24 mouse cellular contexts compared by ENCODE assay signal in genomic region chr15:78715856-78716255, GRCm38 (mm10). TPM values are rescaled to one million over a fixed set of nuclear protein-coding genes. Genes with fewer than 3 reads are reported as not detected.
DNase-seq lines count a peak whose midpoint lies in the region; ATAC-seq and TF ChIP-seq lines count a peak whose summit lies in the region.
"Had no signal": no experiment of that assay in that cellular context is flagged by ENCODE, and none has a peak within 500 bp of the region (broad histone marks: within the 10 kb centered on the region; RNA-seq: fewer than 3 reads in every experiment).

No protein-coding gene starts in this region.

- peak overlapping the region; percentile 6; the same call in 1 of the 2 replicates for H3K4me2 ChIP-seq in forebrain, embryonic 16.5 days (ENCODE audit: low read length)
- H3K4me2 ChIP-seq in forebrain, embryonic 14.5 days (ENCODE audit: low read length): no peak overlapping the region
- no peak overlapping the region for H3K4me2 ChIP-seq in liver, postnatal 0 days (ENCODE audit: low read depth, low read length)
- H3K4me2 ChIP-seq in liver, embryonic 11.5 days: no peak overlapping the region
- H3K4me2 ChIP-seq in midbrain, postnatal 0 days (ENCODE audit: low read depth, low read length, poor library complexity, severe bottlenecking): peak overlapping the region; percentile 86
- H3K4me2 ChIP-seq: heart, embryonic 13.5 days; kidney, embryonic 15.5 days; limb, embryonic 15.5 days had no signal

- intact Hi-C loops in heart, postnatal 25 days (cut with DNase I): no loop called here

- DNase-seq in forebrain, embryonic 14.5 days (ENCODE audit: low spot score): no peak
- no peak for DNase-seq in liver, postnatal 0 days
- DNase-seq in liver, embryonic 11.5 days (ENCODE audit: low spot score): no peak
- DNase-seq in midbrain, postnatal 0 days (ENCODE audit: low spot score): no peak
- peak; percentile 75 for DNase-seq in thymus, postnatal 14 days
- no peak for DNase-seq in urinary bladder, adult 18-20 months (ENCODE audit: low spot score in 2 of 2)
- DNase-seq in heart, postnatal 25 days (ENCODE audit: low spot score): no peak
- DNase-seq: adrenal gland, postnatal 10 days; cerebellum, adult 9-11 months; gastrocnemius, postnatal 14 days; heart, adult 18-20 months; heart, postnatal 36 days; layer of hippocampus, postnatal 36 days; lung, postnatal 14 days had no signal

- no peaks in the 10 kb centered on the region for H3K9me3 ChIP-seq in forebrain, embryonic 16.5 days (ENCODE audit: control insufficient read depth, low read length)
- H3K9me3 ChIP-seq in forebrain, embryonic 14.5 days (replicated peaks; ENCODE audit: control insufficient read depth, low read length): no peaks in the 10 kb centered on the region
- no peaks in the 10 kb centered on the region for H3K9me3 ChIP-seq in liver, postnatal 0 days (ENCODE audit: low read length)
- H3K9me3 ChIP-seq in liver, embryonic 11.5 days (ENCODE audit: control insufficient read depth, low read length): no peaks in the 10 kb centered on the region
- no peaks in the 10 kb centered on the region for H3K9me3 ChIP-seq in midbrain, postnatal 0 days (ENCODE audit: low read length)
- H3K9me3 ChIP-seq: heart, embryonic 13.5 days; kidney, embryonic 15.5 days; limb, embryonic 15.5 days; megakaryocyte, embryonic 14.5 days had no signal

- no peak for ATAC-seq in forebrain, embryonic 16.5 days
- no peak for ATAC-seq in forebrain, embryonic 14.5 days
- ATAC-seq in liver, postnatal 0 days: no peak
- ATAC-seq in liver, embryonic 11.5 days (replicated peaks; ENCODE audit: low FRiP score): no peak
- ATAC-seq in midbrain, postnatal 0 days (ENCODE audit: low FRiP score): no peak
- ATAC-seq: CD4-positive, CD25-positive, alpha-beta regulatory T cell, adult 4 months; intestine, postnatal 0 days; Patski had no signal

- no peaks in the 10 kb centered on the region for H3K36me3 ChIP-seq in forebrain, embryonic 16.5 days (ENCODE audit: control insufficient read depth, insufficient read depth)
- no peaks in the 10 kb centered on the region for H3K36me3 ChIP-seq in forebrain, embryonic 14.5 days (ENCODE audit: control insufficient read depth, insufficient read depth, low read length)
- no peaks in the 10 kb centered on the region for H3K36me3 ChIP-seq in liver, postnatal 0 days (replicated peaks; ENCODE audit: insufficient read depth, low read length)
- no peaks in the 10 kb centered on the region for H3K36me3 ChIP-seq in liver, embryonic 11.5 days (ENCODE audit: control insufficient read depth, insufficient read depth, low read length)
- no peaks in the 10 kb centered on the region for H3K36me3 ChIP-seq in midbrain, postnatal 0 days (ENCODE audit: insufficient read depth, low read length)
- H3K36me3 ChIP-seq: heart, embryonic 13.5 days; kidney, embryonic 15.5 days; limb, embryonic 15.5 days had no signal

- 41% methylated on average over 5 of the region's 5 CpGs for WGBS in forebrain, embryonic 16.5 days
- WGBS in forebrain, embryonic 14.5 days: 49% methylated on average over 5 of the region's 5 CpGs
- WGBS in liver, postnatal 0 days (ENCODE audit: insufficient replicate concordance): 28% methylated on average over 5 of the region's 5 CpGs
- WGBS in liver, embryonic 11.5 days: 48% methylated on average over 5 of the region's 5 CpGs
- WGBS in midbrain, postnatal 0 days: 44% methylated on average over 5 of the region's 5 CpGs

- no peak overlapping the region for H3K4me3 ChIP-seq in forebrain, embryonic 16.5 days (replicated peaks; ENCODE audit: low read length)
- no peak overlapping the region for H3K4me3 ChIP-seq in forebrain, embryonic 14.5 days (ENCODE audit: low read depth, low read length)
- H3K4me3 ChIP-seq in liver, postnatal 0 days (ENCODE audit: low read depth, low read length): no peak overlapping the region
- H3K4me3 ChIP-seq in liver, embryonic 11.5 days (ENCODE audit: low read depth, low read length): no peak overlapping the region
- H3K4me3 ChIP-seq in midbrain, postnatal 0 days (ENCODE audit: low read depth, low read length): peak overlapping the region; percentile 72; the same call in 1 of the 2 replicates
- H3K4me3 ChIP-seq: heart, embryonic 13.5 days; kidney, embryonic 15.5 days; limb, embryonic 15.5 days; megakaryocyte, embryonic 14.5 days had no signal

- peaks cover 14% of the 10 kb centered on the region; the same call in 1 of the 2 replicates for H3K27me3 ChIP-seq in forebrain, embryonic 16.5 days (replicated peaks; ENCODE audit: control insufficient read depth, insufficient read depth, low read length)
- peaks cover 40% of the 10 kb centered on the region for H3K27me3 ChIP-seq in forebrain, embryonic 14.5 days (replicated peaks; ENCODE audit: control insufficient read depth, insufficient read depth, low read length)
- H3K27me3 ChIP-seq in liver, postnatal 0 days (ENCODE audit: insufficient read depth, low read length): peaks cover 91% of the 10 kb centered on the region
- H3K27me3 ChIP-seq in liver, embryonic 11.5 days (replicated peaks; ENCODE audit: control insufficient read depth, insufficient read depth, low read length): peaks cover 98% of the 10 kb centered on the region
- H3K27me3 ChIP-seq in midbrain, postnatal 0 days (ENCODE audit: insufficient read depth, low read length): peaks cover 7% of the 10 kb centered on the region; the same call in 1 of the 2 replicates

- TF ChIP-seq CTCF in liver, postnatal 0 days (IDR thresholded peaks at IDR 0.05; ENCODE audit: low read depth): peak; percentile 16; the same call in 1 of the 2 replicates
- 0 out of 2 replicates have a peak, but pooled peaks have one; percentile 5 for TF ChIP-seq CTCF in midbrain, postnatal 0 days (IDR thresholded peaks at IDR 0.05)

- no peak overlapping the region for H3K9ac ChIP-seq in forebrain, embryonic 16.5 days (replicated peaks; ENCODE audit: low read depth, low read length)
- no peak overlapping the region for H3K9ac ChIP-seq in forebrain, embryonic 14.5 days (ENCODE audit: low read length)
- no peak overlapping the region for H3K9ac ChIP-seq in liver, postnatal 0 days (replicated peaks)
- no peak overlapping the region for H3K9ac ChIP-seq in liver, embryonic 11.5 days (ENCODE audit: low read depth, low read length)
- H3K9ac ChIP-seq in midbrain, postnatal 0 days (replicated peaks; ENCODE audit: low read length, poor library complexity, severe bottlenecking): no peak overlapping the region
- H3K9ac ChIP-seq: heart, embryonic 13.5 days; kidney, embryonic 15.5 days; limb, embryonic 15.5 days had no signal

- H3K27ac ChIP-seq in forebrain, embryonic 16.5 days (ENCODE audit: low read length): no peak overlapping the region
- H3K27ac ChIP-seq in forebrain, embryonic 14.5 days (ENCODE audit: low read depth, low read length): no peak overlapping the region
- no peak overlapping the region for H3K27ac ChIP-seq in liver, postnatal 0 days (ENCODE audit: low read depth)
- no peak overlapping the region for H3K27ac ChIP-seq in liver, embryonic 11.5 days (ENCODE audit: low read depth, low read length)
- no peak overlapping the region for H3K27ac ChIP-seq in midbrain, postnatal 0 days (ENCODE audit: low read depth, low read length)
- H3K27ac ChIP-seq: heart, embryonic 13.5 days; kidney, embryonic 15.5 days; limb, embryonic 15.5 days; stomach, postnatal 0 days had no signal

- H3K4me1 ChIP-seq in forebrain, embryonic 16.5 days (replicated peaks; ENCODE audit: control insufficient read depth, insufficient read depth, low read length): peaks cover 63% of the 10 kb centered on the region
- H3K4me1 ChIP-seq in forebrain, embryonic 14.5 days (ENCODE audit: control insufficient read depth, insufficient read depth, low read length): peaks cover 16% of the 10 kb centered on the region
- 0 out of 2 replicates have a peak, but pooled peaks cover 4% of the 10 kb centered on the region for H3K4me1 ChIP-seq in liver, postnatal 0 days (ENCODE audit: insufficient read depth)
- 0 out of 2 replicates have a peak, but pooled peaks cover 5% of the 10 kb centered on the region for H3K4me1 ChIP-seq in liver, embryonic 11.5 days (replicated peaks; ENCODE audit: control insufficient read depth, insufficient read depth, low read length)
- H3K4me1 ChIP-seq in midbrain, postnatal 0 days (ENCODE audit: insufficient read depth, low read length): peaks cover 25% of the 10 kb centered on the region

- TF ChIP-seq EP300 in liver, postnatal 0 days (IDR thresholded peaks at IDR 0.05; ENCODE audit: low read depth): no peak

RNA-seq across cellular contexts. Expression of gene Elfn2, which starts 2.7 kb away (rescaled TPM):
- polyA plus RNA-seq in forebrain, embryonic 16.5 days (2015; fragmentation: Nextera tagmentation; extraction: Ambion mirVana): 6.4 and 8.2 TPM in 2 replicates
- polyA plus RNA-seq in forebrain, embryonic 14.5 days (2014; fragmentation: Nextera tagmentation; extraction: Ambion mirVana): 3.7 and 5.3 TPM in 2 replicates
- not detected in 2 replicates for polyA plus RNA-seq in liver, postnatal 0 days (2015; fragmentation: Nextera tagmentation; extraction: Ambion mirVana)
- not detected in 2 replicates for polyA plus RNA-seq in liver, embryonic 11.5 days (2014; fragmentation: Nextera tagmentation; extraction: Ambion mirVana)
- 44.6 and 52.1 TPM in 2 replicates for total RNA-seq in midbrain, postnatal 0 days (2014; rRNA removed)
- polyA plus RNA-seq in midbrain, postnatal 0 days (2015; fragmentation: Nextera tagmentation; extraction: Ambion mirVana): 10.2 and 10.7 TPM in 2 replicates
- total RNA-seq in heart, postnatal 25 days (2021): 1 to 10 TPM; 1.4 to 2.5 TPM
- polyA plus RNA-seq: kidney, embryonic 15.5 days; liver, embryonic 16.5 days had no signal

RNA-seq across cellular contexts. Expression of gene Mfng, which starts 57.4 kb away (rescaled TPM):
- polyA plus RNA-seq in forebrain, embryonic 16.5 days (2015; fragmentation: Nextera tagmentation; extraction: Ambion mirVana): 58.1 and 67.0 TPM in 2 replicates
- polyA plus RNA-seq in forebrain, embryonic 14.5 days (2014; fragmentation: Nextera tagmentation; extraction: Ambion mirVana): 48.2 and 51.5 TPM in 2 replicates
- polyA plus RNA-seq in liver, postnatal 0 days (2015; fragmentation: Nextera tagmentation; extraction: Ambion mirVana): 4.7 and 4.8 TPM in 2 replicates
- polyA plus RNA-seq in liver, embryonic 11.5 days (2014; fragmentation: Nextera tagmentation; extraction: Ambion mirVana): 12.4 and 19.2 TPM in 2 replicates
- total RNA-seq in midbrain, postnatal 0 days (2014; rRNA removed): 4.6 and 6.9 TPM in 2 replicates
- 7.6 and 8.1 TPM in 2 replicates for polyA plus RNA-seq in midbrain, postnatal 0 days (2015; fragmentation: Nextera tagmentation; extraction: Ambion mirVana)
- total RNA-seq in heart, postnatal 25 days (2021): 10 to 100 TPM; 11.6 to 13.2 TPM
- polyA plus RNA-seq: Patski had no signal

Comparison
In these comparisons a context has a peak if more than half of its experiments do, and no peak if none do; other contexts are left out.
1. H3K4me2 ChIP-seq: peak in forebrain, embryonic 16.5 days (single experiment) and midbrain, postnatal 0 days (single experiment); none in forebrain, embryonic 14.5 days (single experiment), liver, postnatal 0 days (single experiment) and liver, embryonic 11.5 days (single experiment).